Mouse (Mus musculus): ENCODE measurements at regions not wholly inside any gene's neighbourhood (a gene's known extent, or its start where the extent isn't known, plus 50 kb on each side); places are given as distances from the start of the nearest gene placed in this dataset.

- Histone ChIP-seq H3K4me3 (ENCODE audit: extremely low read depth, insufficient read depth, insufficient read length) (no peak overlapping the region), H3K36me3 (ENCODE audit: control insufficient read depth, insufficient read depth, low read length) (no peaks in the 10 kb centered on the region), H3K27me3 (ENCODE audit: control insufficient read depth, insufficient read depth, low read length) (no peaks in the 10 kb centered on the region), H3K27ac (ENCODE audit: insufficient read depth, low read length) (no peak overlapping the region), H3K4me1 (ENCODE audit: control insufficient read depth, insufficient read depth, insufficient read length) (no peaks in the 10 kb centered on the region)
- WGBS: 83% methylated on average over 5 of the region's 5 CpGs
- TF ChIP-seq POLR2A (IDR thresholded peaks at IDR 0.05; ENCODE audit: low read depth, low read length): no peak
- TF ChIP-seq CTCF (IDR thresholded peaks at IDR 0.05; ENCODE audit: extremely low read depth, insufficient read depth, insufficient read length, insufficient replicate concordance): no peak
- DNase-seq (ENCODE audit: low read depth in 1 of 2, low spot score in 2 of 2): no peak
Measured at GRCm38 (mm10) chr3:80187406-80187805, 303.1 kb downstream of the Fam198b start.

GRCm38 (mm10) chr3:80200904-80201303 lies 316.6 kb downstream of the Fam198b start:
- no peaks in the 10 kb centered on the region for H3K4me1 ChIP-seq (ENCODE audit: control insufficient read depth, insufficient read depth, insufficient read length)
- no peak overlapping the region for H3K4me3 ChIP-seq (ENCODE audit: extremely low read depth, insufficient read depth, insufficient read length)
- DNase-seq (ENCODE audit: low read depth in 1 of 2, low spot score in 2 of 2): no peak
- H3K27me3 ChIP-seq (ENCODE audit: control insufficient read depth, insufficient read depth, low read length): no peaks in the 10 kb centered on the region; the same call in 1 of the 2 replicates
- no peak overlapping the region for H3K27ac ChIP-seq (ENCODE audit: insufficient read depth, low read length)
- TF ChIP-seq POLR2A (IDR thresholded peaks at IDR 0.05; ENCODE audit: low read depth, low read length): no peak
- TF ChIP-seq CTCF (IDR thresholded peaks at IDR 0.05; ENCODE audit: extremely low read depth, insufficient read depth, insufficient read length, insufficient replicate concordance): no peak
- no peaks in the 10 kb centered on the region for H3K36me3 ChIP-seq (ENCODE audit: control insufficient read depth, insufficient read depth, low read length)
- 48% methylated on average over 2 of the region's 2 CpGs for WGBS

- Histone ChIP-seq H3K27me3 (ENCODE audit: control insufficient read depth, insufficient read depth, low read length) (no peaks in the 10 kb centered on the region), H3K36me3 (ENCODE audit: control insufficient read depth, insufficient read depth, low read length) (no peaks in the 10 kb centered on the region), H3K4me1 (ENCODE audit: control insufficient read depth, insufficient read depth, insufficient read length) (no peaks in the 10 kb centered on the region), H3K4me3 (ENCODE audit: extremely low read depth, insufficient read depth, insufficient read length) (no peak overlapping the region), H3K27ac (ENCODE audit: insufficient read depth, low read length) (no peak overlapping the region)
- WGBS: 73% methylated on average over 1 of the region's 1 CpGs
- DNase-seq (ENCODE audit: low read depth in 1 of 2, low spot score in 2 of 2): no peak
- no peak for TF ChIP-seq CTCF (IDR thresholded peaks at IDR 0.05; ENCODE audit: extremely low read depth, insufficient read depth, insufficient read length, insufficient replicate concordance)
- no peak for TF ChIP-seq POLR2A (IDR thresholded peaks at IDR 0.05; ENCODE audit: low read depth, low read length)
Measured at GRCm38 (mm10) chr3:80204821-80205220, 320.5 kb downstream of the Fam198b start.

- H3K27ac ChIP-seq (ENCODE audit: insufficient read depth, low read length): no peak overlapping the region
- H3K36me3 ChIP-seq (ENCODE audit: control insufficient read depth, insufficient read depth, low read length): no peaks in the 10 kb centered on the region
- H3K27me3 ChIP-seq (ENCODE audit: control insufficient read depth, insufficient read depth, low read length): no peaks in the 10 kb centered on the region
- 87% methylated on average over 6 of the region's 6 CpGs for WGBS
- TF ChIP-seq CTCF (IDR thresholded peaks at IDR 0.05; ENCODE audit: extremely low read depth, insufficient read depth, insufficient read length, insufficient replicate concordance): no peak
- no peak for TF ChIP-seq POLR2A (IDR thresholded peaks at IDR 0.05; ENCODE audit: low read depth, low read length)
- no peak for DNase-seq (ENCODE audit: low read depth in 1 of 2, low spot score in 2 of 2)
- no peaks in the 10 kb centered on the region for H3K4me1 ChIP-seq (ENCODE audit: control insufficient read depth, insufficient read depth, insufficient read length)
- H3K4me3 ChIP-seq (ENCODE audit: extremely low read depth, insufficient read depth, insufficient read length): no peak overlapping the region
Measured at GRCm38 (mm10) chr3:80205351-80205750, 321.0 kb downstream of the Fam198b start.

GRCm38 (mm10) chr3:80207022-80207421 lies 322.7 kb downstream of the Fam198b start:
- Histone ChIP-seq H3K36me3 (ENCODE audit: control insufficient read depth, insufficient read depth, low read length) (no peaks in the 10 kb centered on the region), H3K27ac (ENCODE audit: insufficient read depth, low read length) (no peak overlapping the region), H3K27me3 (ENCODE audit: control insufficient read depth, insufficient read depth, low read length) (no peaks in the 10 kb centered on the region), H3K4me1 (ENCODE audit: control insufficient read depth, insufficient read depth, insufficient read length) (no peaks in the 10 kb centered on the region), H3K4me3 (ENCODE audit: extremely low read depth, insufficient read depth, insufficient read length) (no peak overlapping the region)
- no peak for TF ChIP-seq POLR2A (IDR thresholded peaks at IDR 0.05; ENCODE audit: low read depth, low read length)
- TF ChIP-seq CTCF (IDR thresholded peaks at IDR 0.05; ENCODE audit: extremely low read depth, insufficient read depth, insufficient read length, insufficient replicate concordance): no peak
- DNase-seq (ENCODE audit: low read depth in 1 of 2, low spot score in 2 of 2): no peak
- WGBS: 45% methylated on average over 1 of the region's 1 CpGs

- Histone ChIP-seq H3K27me3 (ENCODE audit: control insufficient read depth, insufficient read depth, low read length) (no peaks in the 10 kb centered on the region), H3K4me1 (ENCODE audit: control insufficient read depth, insufficient read depth, insufficient read length) (no peaks in the 10 kb centered on the region), H3K27ac (ENCODE audit: insufficient read depth, low read length) (no peak overlapping the region), H3K36me3 (ENCODE audit: control insufficient read depth, insufficient read depth, low read length) (no peaks in the 10 kb centered on the region), H3K4me3 (ENCODE audit: extremely low read depth, insufficient read depth, insufficient read length) (no peak overlapping the region)
- TF ChIP-seq POLR2A (IDR thresholded peaks at IDR 0.05; ENCODE audit: low read depth, low read length) (no peak), CTCF (IDR thresholded peaks at IDR 0.05; ENCODE audit: extremely low read depth, insufficient read depth, insufficient read length, insufficient replicate concordance) (no peak)
- DNase-seq (ENCODE audit: low read depth in 1 of 2, low spot score in 2 of 2): no peak
- 80% methylated on average over 2 of the region's 2 CpGs for WGBS
Measured at GRCm38 (mm10) chr3:80208028-80208427, 323.7 kb downstream of the Fam198b start.

GRCm38 (mm10) chr3:80209596-80209995 lies 325.3 kb downstream of the Fam198b start:
- no peak for DNase-seq (ENCODE audit: low read depth in 1 of 2, low spot score in 2 of 2)
- TF ChIP-seq POLR2A (IDR thresholded peaks at IDR 0.05; ENCODE audit: low read depth, low read length): no peak
- no peak for TF ChIP-seq CTCF (IDR thresholded peaks at IDR 0.05; ENCODE audit: extremely low read depth, insufficient read depth, insufficient read length, insufficient replicate concordance)
- no peak overlapping the region for H3K4me3 ChIP-seq (ENCODE audit: extremely low read depth, insufficient read depth, insufficient read length)

More at GRCm38 (mm10) chr3:80209596-80209995, 325.3 kb downstream of the Fam198b start:
- no peaks in the 10 kb centered on the region for H3K36me3 ChIP-seq (ENCODE audit: control insufficient read depth, insufficient read depth, low read length)
- H3K4me1 ChIP-seq (ENCODE audit: control insufficient read depth, insufficient read depth, insufficient read length): no peaks in the 10 kb centered on the region
- no peaks in the 10 kb centered on the region for H3K27me3 ChIP-seq (ENCODE audit: control insufficient read depth, insufficient read depth, low read length)
- no peak overlapping the region for H3K27ac ChIP-seq (ENCODE audit: insufficient read depth, low read length)
